Mouse (Mus musculus): ENCODE measurements around the gene Cygb.

DNA sequence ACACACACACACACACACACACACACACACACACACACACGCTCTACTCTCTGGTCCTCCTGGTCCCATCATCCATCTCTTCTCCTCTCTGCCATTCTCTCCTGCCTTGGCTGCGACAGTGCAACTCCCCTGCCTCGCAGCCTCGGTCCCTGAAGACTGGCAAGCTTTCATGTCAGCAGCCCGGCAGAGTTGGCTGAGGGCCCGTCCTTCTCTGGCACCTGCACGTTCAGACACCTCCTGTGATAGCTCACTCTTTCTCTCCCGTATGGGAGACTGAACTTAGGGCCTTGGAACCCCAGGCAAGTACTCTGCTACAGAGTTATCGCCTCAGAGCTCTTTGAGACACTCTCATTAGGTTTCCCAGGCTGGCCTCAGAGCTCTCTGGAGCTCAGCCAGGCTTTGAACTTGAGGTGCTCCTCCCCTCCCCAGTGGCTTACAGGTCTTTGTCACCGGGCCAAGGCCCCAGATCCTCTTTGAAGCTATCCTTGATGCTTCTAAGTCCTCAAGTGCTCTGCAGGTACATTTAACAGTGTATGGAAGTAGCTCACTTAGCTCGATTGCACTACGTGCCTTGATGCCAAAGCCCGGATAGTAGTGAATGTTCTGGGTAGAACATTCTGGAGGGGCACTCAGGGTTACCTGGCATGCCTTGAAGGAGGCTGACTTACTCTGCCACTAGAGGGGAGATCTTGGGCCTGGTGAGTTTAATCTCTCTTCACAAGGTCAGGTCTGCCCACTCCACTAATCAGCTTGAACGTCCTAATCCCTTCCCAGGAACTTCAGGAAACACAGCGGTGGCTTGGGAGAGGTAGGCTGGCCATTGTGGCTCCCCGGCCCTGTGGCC is 2.5 kb upstream of the Cygb start:
- TF ChIP-seq CTCF (IDR thresholded peaks at IDR 0.05; ENCODE audit: low read depth) (no peak), EP300 (IDR thresholded peaks at IDR 0.05; ENCODE audit: low read depth) (no peak)
